In genomic region chr6:99762069-99762985, GRCm38 (mm10) we compare ENCODE assay signal across 19 mouse cellular contexts. TPM values are rescaled to one million over a fixed set of nuclear protein-coding genes. Genes with fewer than 3 reads are reported as not detected.
DNase-seq lines count a peak whose midpoint lies in the region; ATAC-seq and TF ChIP-seq lines count a peak whose summit lies in the region.
"Had no signal": no experiment of that assay in that cellular context is flagged by ENCODE, and none has a peak within 500 bp of the region (broad histone marks: within the 10 kb centered on the region; RNA-seq: fewer than 3 reads in every experiment).

No protein-coding gene starts in this region.

- no peaks in the 10 kb centered on the region for H3K79me2 ChIP-seq in liver, adult 2 months (ENCODE audit: control insufficient read depth, insufficient read depth, low read length)

- 71% methylated on average over 14 of the region's 14 CpGs for WGBS in liver, adult 2 months
- 63% methylated on average over 14 of the region's 14 CpGs for WGBS in liver, embryonic 12.5 days (ENCODE audit: insufficient replicate concordance)
- WGBS in heart, embryonic 10.5 days: 66% methylated on average over 14 of the region's 14 CpGs

- TF ChIP-seq CTCF in liver, adult 2 months (IDR thresholded peaks at IDR 0.05; ENCODE audit: low read depth, low read length): no peak

- H3K27me3 ChIP-seq in liver, adult 2 months (ENCODE audit: control insufficient read depth, insufficient read depth, low read length): no peaks in the 10 kb centered on the region
- H3K27me3 ChIP-seq in liver, embryonic 12.5 days (replicated peaks): peaks cover 3% of the 10 kb centered on the region; the same call in 1 of the 2 replicates
- H3K27me3 ChIP-seq in heart, embryonic 10.5 days (ENCODE audit: insufficient read depth, poor library complexity, severe bottlenecking): peaks cover 8% of the 10 kb centered on the region; the same call in 1 of the 2 replicates
- H3K27me3 ChIP-seq: liver, embryonic 13.5 days; stomach, embryonic 15.5 days had no signal

- no peaks in the 10 kb centered on the region for H3K4me1 ChIP-seq in liver, adult 2 months (ENCODE audit: control insufficient read depth, insufficient read depth, low read length)
- H3K4me1 ChIP-seq in liver, embryonic 12.5 days: no peaks in the 10 kb centered on the region
- no peaks in the 10 kb centered on the region for H3K4me1 ChIP-seq in heart, embryonic 10.5 days
- H3K4me1 ChIP-seq: liver, embryonic 13.5 days; stomach, embryonic 15.5 days had no signal

- H3K9ac ChIP-seq in liver, adult 2 months (ENCODE audit: low read depth, low read length): no peak overlapping the region
- H3K9ac ChIP-seq in liver, embryonic 12.5 days: no peak overlapping the region
- H3K9ac ChIP-seq: liver, embryonic 13.5 days; stomach, embryonic 15.5 days had no signal

- no peak overlapping the region for H3K27ac ChIP-seq in liver, adult 2 months (replicated peaks; ENCODE audit: insufficient read depth, low read depth, low read length)
- H3K27ac ChIP-seq in liver, embryonic 12.5 days: no peak overlapping the region
- no peak overlapping the region for H3K27ac ChIP-seq in heart, embryonic 10.5 days
- H3K27ac ChIP-seq: liver, embryonic 13.5 days; stomach, embryonic 15.5 days had no signal

- TF ChIP-seq POLR2A in liver, adult 2 months (IDR thresholded peaks at IDR 0.05; ENCODE audit: extremely low read depth, insufficient read depth, low read length): no peak

- ATAC-seq in liver, embryonic 12.5 days: no peak

- H3K4me2 ChIP-seq in liver, embryonic 12.5 days: no peak overlapping the region
- H3K4me2 ChIP-seq: liver, embryonic 13.5 days; stomach, embryonic 15.5 days had no signal

- no peaks in the 10 kb centered on the region for H3K36me3 ChIP-seq in liver, adult 2 months (ENCODE audit: control insufficient read depth, insufficient read depth, low read length)
- H3K36me3 ChIP-seq in liver, embryonic 12.5 days: no peaks in the 10 kb centered on the region
- H3K36me3 ChIP-seq in heart, embryonic 10.5 days: no peaks in the 10 kb centered on the region
- H3K36me3 ChIP-seq: liver, embryonic 13.5 days; stomach, embryonic 15.5 days had no signal

- H3K4me3 ChIP-seq in liver, adult 2 months (ENCODE audit: insufficient read depth, low read depth, low read length): no peak overlapping the region
- H3K4me3 ChIP-seq in liver, embryonic 12.5 days: no peak overlapping the region
- no peak overlapping the region for H3K4me3 ChIP-seq in heart, embryonic 10.5 days
- H3K4me3 ChIP-seq: liver, embryonic 13.5 days; stomach, embryonic 15.5 days had no signal

- H3K9me3 ChIP-seq in liver, embryonic 12.5 days (replicated peaks): no peaks in the 10 kb centered on the region
- H3K9me3 ChIP-seq in heart, embryonic 10.5 days: no peaks in the 10 kb centered on the region
- H3K9me3 ChIP-seq: liver, embryonic 13.5 days; stomach, embryonic 15.5 days had no signal

- peak; percentile 40 for DNase-seq in adrenal gland, postnatal 14 days
- no peak for DNase-seq in adrenal gland, postnatal 4 days (ENCODE audit: low spot score in 2 of 2)
- peak; percentile 54 for DNase-seq in liver, adult 2 months (ENCODE audit: extremely low read depth, low read depth, low spot score)
- DNase-seq in mesoderm, embryonic 11.5 days (ENCODE audit: low read depth, low spot score): peak; percentile 37
- DNase-seq in retina, postnatal 1 day: peak; percentile 49
- no peak for DNase-seq in urinary bladder, postnatal 4 days (ENCODE audit: low spot score in 2 of 2)
- DNase-seq in heart, embryonic 10.5 days (ENCODE audit: low spot score): no peak
- DNase-seq: cerebellum, postnatal 10 days; kidney, adult 2 months; kidney, postnatal 4 days; left cerebral cortex, postnatal 4 days; liver, embryonic 13.5 days; right cerebral cortex, adult 18-20 months; spleen, adult 18-20 months had no signal

RNA-seq across cellular contexts. Expression of gene Prok2, which starts 36.1 kb away (rescaled TPM):
- not detected in 2 replicates for total RNA-seq in adrenal gland, postnatal 14 days (2021)
- total RNA-seq in adrenal gland, postnatal 4 days (2021): under 1 TPM in 1 of 2 experiments, not detected in 1; 0.25 TPM
- not detected in 2 replicates for total RNA-seq in liver, adult 2 months (2014; rRNA removed)
- polyA plus RNA-seq in liver, adult 2 months (2012; rRNA removed): not detected in 2 replicates
- polyA plus RNA-seq in liver, embryonic 12.5 days (2016; fragmentation: Nextera tagmentation; extraction: Ambion mirVana): not detected in 2 replicates
- 0.11 TPM in 1 of 2 replicates, not detected in the other for polyA plus RNA-seq in heart, embryonic 10.5 days (2016; fragmentation: Nextera tagmentation; extraction: Ambion mirVana)
- total RNA-seq: granulocyte monocyte progenitor cell, adult 5-6 weeks had no signal
- polyA plus RNA-seq: heart, embryonic 14.5 days; liver, embryonic 13.5 days; neural tube, embryonic 11.5 days had no signal

Comparison
In these comparisons a context has a peak if more than half of its experiments do, and no peak if none do; other contexts are left out.
1. DNase-seq: peak in adrenal gland, postnatal 14 days (single experiment), liver, adult 2 months (single experiment), mesoderm, embryonic 11.5 days (single experiment) and retina, postnatal 1 day (single experiment); none in adrenal gland, postnatal 4 days (0 of 2), urinary bladder, postnatal 4 days (0 of 2) and heart, embryonic 10.5 days (single experiment).